Mouse (Mus musculus) CD4-positive, CD25-positive, alpha-beta regulatory T cell, adult 9 weeks (primary cell): ENCODE data around the gene Dhx32. TPM values are rescaled to one million over a fixed set of nuclear protein-coding genes. Genes with fewer than 3 reads are reported as not detected.

ENCODE experiments used
- polyA plus RNA-seq: library from polyadenylated mRNA; unstranded; fragments of 100-300 nt; shearing (Covaris generic); gene quantifications from one replicate; pipeline ENCODE4 v1.2.1, GENCODE M21; 2017

The Dhx32 gene
- polyA plus RNA-seq, result 13.5 TPM

DNA sequence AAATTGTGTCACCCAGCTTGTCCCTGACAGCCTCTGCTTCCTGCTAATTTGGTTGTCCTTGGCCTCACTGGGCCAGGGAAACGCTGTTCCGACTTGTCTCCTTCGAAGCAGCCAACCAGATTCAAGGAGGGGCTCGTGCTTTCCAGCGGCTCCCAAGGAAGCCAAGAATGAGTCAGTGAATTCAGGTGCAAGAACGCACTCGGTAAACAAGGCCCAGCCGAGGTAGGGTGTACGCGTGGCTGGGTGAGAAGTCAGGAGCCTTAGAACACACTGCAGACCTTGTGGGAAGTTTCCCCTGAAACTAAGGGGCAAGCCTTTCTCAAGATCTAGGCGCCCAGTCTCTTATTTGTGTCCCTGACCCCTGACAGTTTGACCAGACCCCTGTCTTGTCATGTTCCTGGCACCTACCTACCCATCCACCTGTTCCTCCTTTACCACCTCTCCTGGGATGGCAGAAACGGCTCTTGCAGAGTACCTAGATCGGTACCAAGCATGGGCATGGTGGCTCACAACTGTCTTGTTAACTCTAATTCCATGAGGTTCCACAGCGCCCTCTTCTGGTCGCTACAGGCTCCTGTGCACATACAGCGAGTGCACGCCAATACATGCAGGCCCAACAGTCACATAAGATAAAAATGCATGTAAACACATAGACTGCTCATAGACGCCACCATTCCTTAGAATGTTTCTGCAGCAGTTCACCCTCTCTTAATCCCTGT lies at the start of gene Dhx32:
TSS of gene Dhx32 (minus strand) at position 10 of the 719 bp plus-strand sequence.

DNA sequence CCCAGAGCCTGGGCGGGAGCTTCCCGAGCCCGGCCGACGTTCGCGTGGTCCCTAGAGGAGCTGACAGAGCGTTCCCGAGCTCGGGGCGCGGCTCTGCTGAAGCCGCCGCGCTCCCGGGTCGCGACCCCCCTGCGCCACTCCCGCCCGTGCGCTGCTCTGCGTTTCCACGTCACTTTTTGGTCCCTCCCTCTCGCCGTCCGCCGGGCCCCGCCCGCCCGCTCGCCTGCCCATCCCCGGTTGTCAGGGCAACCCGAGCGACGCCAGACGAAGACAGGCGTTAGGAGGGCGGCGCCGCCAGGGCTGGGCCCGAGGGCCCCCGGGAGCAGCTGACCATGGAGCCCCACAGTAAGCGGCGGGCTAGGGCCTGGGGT lies 5.9 kb downstream of the Dhx32 start, which contains the start of gene Fank1:
TSS of gene Fank1 (plus strand) at position 236 of the 371 bp plus-strand sequence.

DNA sequence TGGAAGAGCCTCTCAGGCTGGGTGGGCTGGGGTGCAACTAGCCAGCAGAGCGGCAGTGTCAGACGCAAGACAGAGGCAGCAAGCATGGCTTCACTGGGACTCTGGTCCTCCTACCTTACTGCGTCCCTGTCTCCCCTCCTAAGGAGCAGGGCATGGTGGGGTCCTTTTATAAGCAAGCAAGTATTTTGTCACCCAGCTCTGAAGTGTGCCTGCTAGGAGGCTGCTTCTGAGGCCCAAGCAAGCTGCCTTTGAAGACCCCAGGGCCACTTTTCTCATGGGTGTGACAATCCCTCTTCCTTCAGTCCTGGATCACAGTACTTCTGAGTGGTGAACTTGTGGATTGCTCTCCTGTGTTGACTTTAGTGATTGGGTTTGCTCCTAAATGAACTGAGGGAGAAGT lies 102.6 kb downstream of the Dhx32 start, which contains the start of gene Mmp21:
TSS of gene Mmp21 (minus strand) at position 101 of the 400 bp plus-strand sequence.

Other genes with a start within 250 kb of the Dhx32 start
- not detected for gene Tex36, start 180.6 kb downstream of the Dhx32 start, polyA plus RNA-seq
- 47.1 TPM for gene Edrf1, start 145.2 kb downstream of the Dhx32 start, polyA plus RNA-seq
- 0.29 TPM for gene Mmp21, start 102.7 kb downstream of the Dhx32 start, polyA plus RNA-seq
- 171 TPM for gene Bccip, start 73.4 kb downstream of the Dhx32 start, polyA plus RNA-seq
- 42.9 TPM for gene Uros, start 72.7 kb downstream of the Dhx32 start, polyA plus RNA-seq
- not detected for gene Fank1, start 5.9 kb downstream of the Dhx32 start, polyA plus RNA-seq